Mouse (Mus musculus): ENCODE data around the gene Tarbp2.

Tarbp2 gene

GRCm38 (mm10) chr15:102505770-102506463 lies 12.1 kb upstream of the Tarbp2 start:
- DNase-seq = no peak

- no peak for DNase-seq
Observed at GRCm38 (mm10) chr15:102506464-102506830, 11.5 kb upstream of the Tarbp2 start.

- no peak for DNase-seq
Observed at GRCm38 (mm10) chr15:102506864-102507263, 11.1 kb upstream of the Tarbp2 start.

GRCm38 (mm10) chr15:102507561-102507960 lies 10.4 kb upstream of the Tarbp2 start:
- DNase-seq = no peak

GRCm38 (mm10) chr15:102508336-102508735 lies 9.7 kb upstream of the Tarbp2 start:
- DNase-seq = no peak

- DNase-seq = peak in 1 of 2 experiments; percentile 40
Observed at GRCm38 (mm10) chr15:102510110-102510509, 7.9 kb upstream of the Tarbp2 start.

- peak; percentile 81 to 84 for DNase-seq
Observed at GRCm38 (mm10) chr15:102510590-102511284, 7.3 kb upstream of the Tarbp2 start.

- DNase-seq = peak in 1 of 2 experiments; percentile 40
Observed at GRCm38 (mm10) chr15:102511285-102511833, 6.6 kb upstream of the Tarbp2 start.

- DNase-seq = peak; percentile 44 to 51
Observed at GRCm38 (mm10) chr15:102512010-102512409, 6.0 kb upstream of the Tarbp2 start.

- no peak for DNase-seq
Observed at GRCm38 (mm10) chr15:102512471-102512870, 5.5 kb upstream of the Tarbp2 start.

GRCm38 (mm10) chr15:102513004-102513403 lies 5.0 kb upstream of the Tarbp2 start:
- no peak for DNase-seq

- DNase-seq = no peak
Observed at GRCm38 (mm10) chr15:102515261-102515660, 2.7 kb upstream of the Tarbp2 start.

GRCm38 (mm10) chr15:102515791-102516190 lies 2.2 kb upstream of the Tarbp2 start:
- peak in 1 of 2 experiments; percentile 45 for DNase-seq

GRCm38 (mm10) chr15:102516293-102516692 lies 1.7 kb upstream of the Tarbp2 start:
- DNase-seq = peak in 1 of 2 experiments; percentile 53

GRCm38 (mm10) chr15:102516728-102517404 lies 1.1 kb upstream of the Tarbp2 start, which contains the start of gene Map3k12:
Map3k12 (minus strand) TSS chr15:102517064.
- peak; percentile 86 to 90 for DNase-seq

GRCm38 (mm10) chr15:102517631-102517975 lies 389 bp upstream of the Tarbp2 start:
- DNase-seq = no peak

- no peak for DNase-seq
Observed at GRCm38 (mm10) chr15:102518859-102519201, 838 bp downstream of the Tarbp2 start.

- peak in 1 of 2 experiments; percentile 48 for DNase-seq
Observed at GRCm38 (mm10) chr15:102519211-102520141, 1.5 kb downstream of the Tarbp2 start.

- peak; percentile 51 to 56 for DNase-seq
Observed at GRCm38 (mm10) chr15:102520416-102520815, 2.4 kb downstream of the Tarbp2 start.

- DNase-seq = peak in 1 of 2 experiments; percentile 14
Observed at GRCm38 (mm10) chr15:102521480-102521879, 3.5 kb downstream of the Tarbp2 start.

GRCm38 (mm10) chr15:102524892-102525485 lies 7.0 kb downstream of the Tarbp2 start, which contains the start of gene Npff:
Npff (minus strand) TSS chr15:102524942.
- DNase-seq = peak; percentile 84 to 92

Data from cerebellum, adult 18-20 months (tissue).